Mouse (Mus musculus) olfactory bulb, adult 2 months (tissue): ENCODE data around the gene Tcf7l1. TPM values are rescaled to one million over a fixed set of nuclear protein-coding genes. Genes with fewer than 3 reads are reported as not detected.

Experiments used
- H3K27ac ChIP-seq: fragments of 200-500 bp; 2 replicates; pipeline ENCODE4 v1.5.1; 2012; ENCODE audit warnings: low read depth, low read length; ENCODE audit not compliant: insufficient read depth
- H3K4me1 ChIP-seq: fragments of 200-500 bp; 2 replicates; pipeline ENCODE4 v1.6.1; 2012; ENCODE audit warnings: low read length; ENCODE audit not compliant: control insufficient read depth, insufficient read depth
- H3K4me3 ChIP-seq: fragments of 200-500 bp; 2 replicates; pipeline ENCODE4 v1.5.1; 2012; ENCODE audit warnings: mild to moderate bottlenecking, low read depth, low read length, moderate library complexity; ENCODE audit not compliant: insufficient read depth
- CTCF ChIP-seq: fragments of 200-500 bp; IDR thresholded peaks from 2 replicates; pipeline ENCODE4 v1.5.1; 2012; ENCODE audit warnings: low read depth, mild to moderate bottlenecking, low read length, moderate library complexity; ENCODE audit not compliant: insufficient read depth
- POLR2A ChIP-seq: fragments of 200-500 bp; IDR thresholded peaks from 2 replicates; pipeline ENCODE4 v1.6.1; 2012; ENCODE audit warnings: mild to moderate bottlenecking, low read depth, low read length, moderate library complexity; ENCODE audit not compliant: insufficient read depth
- WGBS: fragments of 180-500 bp; shearing (Covaris S2); methylation state at CpG from one replicate; pipeline ENCODE4 v1.1.7; 2018; 5-methylcytosine and 5-hydroxymethylcytosine counted together
- polyA plus RNA-seq: library from polyadenylated mRNA; stranded (reverse); fragments of >200 nt; gene quantifications from 2 replicates; pipeline ENCODE4 v1.2.4, GENCODE M21; 2012; ENCODE audit warnings: low replicate concordance; ENCODE audit not compliant: missing spikeins, insufficient read depth, insufficient read length

The Tcf7l1 gene
- polyA plus RNA-seq, 1 experiment, result not detected

DNA sequence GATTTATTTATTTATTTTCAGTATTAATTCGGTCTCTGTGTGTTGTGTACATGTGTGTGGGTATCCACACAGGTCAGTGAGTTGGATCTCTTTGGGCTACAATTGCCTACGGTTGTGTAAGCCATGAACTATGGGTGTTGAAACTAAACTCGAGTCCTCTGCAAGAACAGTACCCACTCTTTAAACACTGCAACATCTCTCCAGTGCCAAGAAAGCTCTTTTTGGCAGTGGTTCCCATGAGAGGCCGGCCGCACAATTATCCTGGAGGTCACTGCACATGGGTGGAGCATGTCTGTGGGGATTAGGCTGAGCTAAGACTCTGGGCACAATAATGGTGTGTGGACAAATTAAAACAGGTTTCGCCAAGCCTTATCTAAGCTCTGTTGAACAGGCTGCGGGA lies 135.6 kb downstream of the Tcf7l1 start:
- peaks cover 18% of the 10 kb centered on the region for H3K4me1 ChIP-seq
- TF ChIP-seq POLR2A (no peak), CTCF (no peak)
- no peak overlapping the region for H3K4me3 ChIP-seq
- 63% methylated on average over 7 of the region's 7 CpGs for whole genome bisulfite sequencing
- no peak overlapping the region for H3K27ac ChIP-seq

DNA sequence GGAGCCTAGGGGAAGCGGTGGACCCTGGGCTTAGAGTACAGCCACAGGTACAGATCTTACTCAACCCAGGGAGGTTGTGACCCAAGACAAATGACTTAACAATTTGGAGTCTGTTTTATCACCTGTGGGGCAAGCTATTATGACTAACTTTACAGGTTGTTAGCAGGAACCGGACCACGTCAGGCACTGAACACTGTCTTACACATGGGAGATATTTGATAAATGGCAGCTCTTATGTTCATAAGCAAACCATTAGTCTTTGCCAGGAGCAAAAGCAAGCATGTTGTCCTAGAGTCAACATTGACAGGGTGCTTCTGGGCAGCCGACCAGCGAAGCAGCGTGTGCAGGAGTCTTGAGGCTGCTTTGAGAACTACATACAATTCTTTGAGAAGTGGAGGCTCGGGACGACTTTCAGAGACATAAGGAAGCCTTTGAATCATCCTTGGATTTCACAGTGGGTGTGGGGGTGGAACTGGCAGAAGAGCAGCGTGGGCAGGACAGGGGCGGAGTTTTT lies 138.7 kb downstream of the Tcf7l1 start:
- no peak overlapping the region for H3K4me3 ChIP-seq
- peaks cover 7% of the 10 kb centered on the region for H3K4me1 ChIP-seq
- WGBS, result 55% methylated on average over 10 of the region's 10 CpGs
- TF ChIP-seq POLR2A (no peak), CTCF (no peak)
- no peak overlapping the region for H3K27ac ChIP-seq

DNA sequence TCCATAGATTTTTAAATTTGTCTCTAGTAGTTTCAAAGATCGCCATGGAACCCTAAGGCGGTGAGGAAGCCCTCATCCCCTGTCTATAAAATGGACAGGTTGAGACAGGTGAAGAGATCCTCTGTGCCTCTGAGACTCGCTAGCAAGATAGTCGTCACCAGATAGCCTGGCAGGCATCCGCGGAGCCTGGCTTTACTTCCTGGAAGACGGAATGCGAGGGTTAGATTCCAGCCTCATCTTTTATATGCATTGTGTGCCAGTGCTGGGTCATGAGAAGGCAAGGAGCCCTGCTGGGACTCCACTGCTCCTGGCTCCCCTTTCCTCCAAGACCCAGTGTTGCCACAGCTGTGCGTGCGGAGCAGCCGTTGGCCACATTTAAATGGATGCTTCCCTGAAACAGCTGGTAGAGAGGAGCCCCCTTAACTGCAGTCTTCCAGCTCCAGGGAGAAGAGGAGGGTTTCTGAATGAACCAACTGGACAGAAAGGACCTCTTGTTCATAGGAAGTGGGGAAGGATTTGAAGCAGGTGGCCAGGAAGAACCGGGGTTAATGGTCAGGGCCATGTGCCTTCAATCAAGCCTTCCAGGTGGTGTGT lies 141.0 kb downstream of the Tcf7l1 start:
- WGBS, result 77% methylated on average over 12 of the region's 12 CpGs
- H3K4me1 ChIP-seq, result peaks cover 3% of the 10 kb centered on the region
- no peak overlapping the region for H3K4me3 ChIP-seq
- no peak overlapping the region for H3K27ac ChIP-seq
- TF ChIP-seq POLR2A, result no peak

DNA sequence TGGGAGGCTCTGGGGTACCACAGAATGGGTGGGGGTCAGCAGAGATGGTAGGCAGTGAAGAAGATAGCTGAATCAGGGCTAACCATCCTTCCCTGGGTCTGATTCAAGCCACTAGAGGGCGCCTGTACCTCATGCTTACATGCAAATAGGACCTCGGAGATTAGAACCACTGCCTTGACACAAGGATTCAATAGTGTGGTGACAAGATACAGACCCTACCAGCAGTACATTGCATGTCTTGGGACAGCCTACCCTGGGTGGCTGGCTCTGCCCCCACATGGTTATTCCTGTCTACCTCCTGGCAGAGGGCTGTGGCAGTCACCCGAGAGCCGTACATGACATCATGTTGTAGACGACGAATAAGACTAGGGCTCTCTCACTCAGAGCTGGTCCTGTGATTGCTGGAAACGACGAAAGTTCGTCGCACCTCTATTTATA lies 141.7 kb downstream of the Tcf7l1 start:
- Histone ChIP-seq H3K4me3 (no peak overlapping the region), H3K4me1 (peaks cover 3% of the 10 kb centered on the region), H3K27ac (no peak overlapping the region)
- TF ChIP-seq CTCF (no peak), POLR2A (no peak)
- WGBS, result 42% methylated on average over 10 of the region's 10 CpGs

DNA sequence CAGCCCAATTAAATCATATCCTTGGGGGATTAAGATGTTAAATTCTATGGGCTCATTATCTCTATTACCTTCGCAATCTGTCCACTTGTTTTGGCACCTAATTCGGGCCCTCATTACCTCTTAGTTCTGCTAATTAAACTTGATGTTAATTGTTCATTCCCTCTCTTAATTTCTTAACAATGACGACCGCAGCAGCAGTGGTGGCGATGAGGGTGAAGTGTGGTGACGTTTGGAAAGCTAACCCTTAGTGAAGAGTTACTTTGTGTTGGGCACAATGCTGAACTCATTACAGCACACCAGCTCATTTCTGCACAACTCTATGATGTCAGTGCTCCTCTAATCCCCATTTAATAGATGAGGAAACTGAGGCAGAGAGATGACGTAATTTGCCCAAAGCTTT lies 143.7 kb downstream of the Tcf7l1 start:
- TF ChIP-seq CTCF (no peak), POLR2A (no peak)
- 35% methylated on average over 7 of the region's 7 CpGs for WGBS
- Histone ChIP-seq H3K4me1 (no peaks in the 10 kb centered on the region), H3K27ac (no peak overlapping the region), H3K4me3 (no peak overlapping the region)

DNA sequence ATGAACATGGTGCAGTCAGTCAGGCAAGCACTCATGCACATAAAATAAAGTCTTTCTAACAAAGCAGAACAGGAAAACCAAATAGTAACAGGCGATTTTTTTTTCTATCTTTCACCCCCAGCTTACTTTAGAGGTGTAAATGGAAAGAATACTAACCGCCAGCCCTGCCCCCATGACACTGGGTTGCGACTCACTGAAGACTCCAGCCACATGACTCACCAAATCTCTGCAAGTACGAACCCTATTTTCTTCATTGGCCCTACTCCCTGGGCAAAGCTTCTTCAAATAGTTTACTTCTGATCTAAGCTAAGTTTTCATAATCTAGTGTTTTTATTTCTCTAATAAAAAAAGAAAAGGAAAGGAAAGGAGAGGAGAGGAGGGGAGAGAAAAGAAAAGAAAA lies 144.5 kb downstream of the Tcf7l1 start:
- TF ChIP-seq CTCF (no peak), POLR2A (no peak)
- 62% methylated on average over 4 of the region's 4 CpGs for WGBS
- H3K4me3 ChIP-seq, result no peak overlapping the region
- no peak overlapping the region for H3K27ac ChIP-seq
- no peaks in the 10 kb centered on the region for H3K4me1 ChIP-seq

DNA sequence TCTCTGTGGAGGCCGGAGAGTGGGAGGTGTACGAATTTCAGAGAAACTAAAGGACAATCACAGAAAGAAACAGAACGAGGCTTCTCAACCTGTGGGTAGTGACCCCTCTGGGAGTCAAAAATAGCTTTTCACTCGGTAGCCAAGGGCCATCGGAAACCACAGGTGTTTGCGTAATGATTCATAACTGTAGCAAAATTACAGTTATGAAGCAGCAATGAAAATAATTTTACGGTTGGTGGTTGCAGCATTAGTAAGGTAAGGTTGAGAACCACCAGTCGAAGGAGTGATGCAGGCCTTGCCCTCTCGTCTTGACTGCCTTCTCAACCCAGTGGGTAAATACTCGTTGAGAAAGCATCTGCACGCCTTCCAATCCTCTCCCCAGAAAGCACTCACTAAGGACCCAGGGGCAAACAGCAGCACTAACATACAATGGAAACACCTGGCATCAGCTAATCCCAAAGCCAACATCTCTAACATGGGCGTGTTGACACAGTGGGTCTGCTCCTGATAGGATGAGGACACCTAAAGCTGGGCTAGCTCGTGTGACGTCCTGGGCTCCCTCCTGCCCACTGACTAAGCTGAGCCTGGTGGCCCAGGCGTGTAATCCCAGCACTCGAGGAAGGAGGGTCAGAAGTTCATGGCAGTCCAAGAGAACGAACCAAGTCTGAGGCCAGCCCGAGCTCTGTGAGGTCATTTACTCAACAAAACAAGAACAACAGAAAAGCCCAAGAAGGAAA lies 147.7 kb downstream of the Tcf7l1 start:
- Histone ChIP-seq H3K4me1 (no peaks in the 10 kb centered on the region), H3K4me3 (no peak overlapping the region), H3K27ac (no peak overlapping the region)
- 91% methylated on average over 18 of the region's 18 CpGs for WGBS
- TF ChIP-seq POLR2A (no peak), CTCF (no peak)

DNA sequence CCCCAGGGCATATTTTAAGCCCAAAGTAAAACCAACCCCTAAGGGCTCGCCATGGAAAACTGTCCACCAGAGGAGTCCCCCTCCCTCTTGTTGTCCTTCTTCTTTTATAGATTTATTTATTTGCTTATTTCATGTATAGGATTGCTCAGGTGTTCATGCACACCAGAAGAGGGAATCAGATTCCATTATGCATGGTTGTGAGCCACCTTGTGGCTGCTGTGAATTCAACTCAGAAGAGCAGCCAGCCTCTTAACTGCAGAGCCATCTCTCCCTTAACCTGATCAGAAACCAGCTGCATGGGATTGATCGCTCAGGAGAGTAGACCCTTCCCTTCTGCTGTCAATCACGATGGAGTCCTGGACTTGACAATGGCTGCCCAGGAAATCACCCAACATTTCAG lies 152.1 kb downstream of the Tcf7l1 start:
- H3K27ac ChIP-seq, result no peak overlapping the region
- TF ChIP-seq CTCF (no peak), POLR2A (no peak)

DNA sequence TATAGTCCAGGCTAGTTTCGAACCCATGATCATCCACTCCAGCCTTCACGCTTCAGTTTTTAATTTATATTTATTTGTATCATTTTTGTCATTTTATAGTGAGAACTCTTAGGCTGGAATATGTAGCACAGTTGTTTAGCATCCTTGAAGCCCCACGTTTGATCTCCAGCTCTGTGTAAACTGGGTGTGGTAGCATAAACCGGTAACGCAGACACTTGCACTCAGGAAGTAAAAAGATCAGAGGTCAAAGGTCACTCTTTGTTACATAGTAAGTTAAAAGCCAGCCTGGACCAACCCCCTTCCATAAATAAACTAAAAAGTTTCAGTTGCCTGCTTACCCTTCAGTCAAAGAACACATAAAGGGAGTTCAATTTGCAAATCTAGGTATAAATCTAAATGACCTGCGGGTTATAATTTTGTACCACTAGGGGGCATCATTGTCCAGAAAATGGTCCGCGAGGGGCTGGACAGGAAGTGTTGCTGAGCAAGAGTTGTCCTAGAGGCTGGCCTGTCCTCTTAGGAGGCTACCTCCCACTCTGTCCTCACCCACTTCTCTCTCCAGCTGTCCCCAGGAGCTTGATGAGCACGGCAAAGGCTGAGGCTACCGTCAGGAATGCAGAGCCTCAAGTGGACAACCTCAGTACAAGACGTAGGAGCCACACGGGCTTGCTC lies 153.2 kb downstream of the Tcf7l1 start:
- Histone ChIP-seq H3K27ac (no peak overlapping the region), H3K4me3 (no peak overlapping the region), H3K4me1 (peaks cover 2% of the 10 kb centered on the region)
- no peak for TF ChIP-seq POLR2A
- TF ChIP-seq CTCF, result peak; percentile 68
- 47% methylated on average over 12 of the region's 12 CpGs for WGBS

More for the DNA sequence above, 152.1 kb downstream of the Tcf7l1 start:
- H3K4me1 ChIP-seq, result peaks cover 2% of the 10 kb centered on the region
- 91% methylated on average over 3 of the region's 3 CpGs for WGBS
- H3K4me3 ChIP-seq, result no peak overlapping the region
